Mouse (Mus musculus): ENCODE results near the gene Zfp319. TPM values are rescaled to one million over a fixed set of nuclear protein-coding genes. Genes with fewer than 3 reads are reported as not detected.
"Not testable (repeated sequence)": the region's sequence is repeated elsewhere in the genome, so short reads cannot be mapped to it uniquely, and the experiment has no call there.

The Zfp319 gene
- polyA plus RNA-seq (2015; fragmentation: Nextera tagmentation; extraction: Ambion mirVana) = 16.2 and 17.5 TPM in 2 replicates

GRCm38 (mm10) chr8:95331720-95332436 is at the start of gene Zfp319, which contains the start of gene Usb1:
Gene Zfp319 (minus strand): TSS chr8:95331950.
Gene Usb1 (plus strand): TSS chr8:95332284.
- H3K27me3 ChIP-seq (ENCODE audit: control insufficient read depth, insufficient read depth, low read depth, low read length) = no peaks in the 10 kb centered on the region
- H3K4me1 ChIP-seq (ENCODE audit: control insufficient read depth, insufficient read depth, low read length) = peaks cover 19% of the 10 kb centered on the region
- H3K4me2 ChIP-seq (ENCODE audit: low read length) = peak within 1 kb of the TSS; percentile 89
- peak; percentile 92 for ATAC-seq
- H3K9ac ChIP-seq (ENCODE audit: low read depth, low read length) = peak within 1 kb of the TSS; percentile 95
- H3K36me3 ChIP-seq (ENCODE audit: control insufficient read depth, insufficient read depth, low read length) = peaks cover 24% of the 10 kb centered on the region
- H3K4me3 ChIP-seq (ENCODE audit: low read depth, low read length) = peak within 1 kb of the TSS; percentile 79
- H3K27ac ChIP-seq (ENCODE audit: low read length) = peak within 1 kb of the TSS; percentile 94
- WGBS = under 1% methylated on average over 68 of the region's 80 CpGs
- H3K9me3 ChIP-seq (replicated peaks; ENCODE audit: control insufficient read depth, low read length, poor library complexity, severe bottlenecking) = no peaks in the 10 kb centered on the region

- Histone ChIP-seq H3K4me2 (ENCODE audit: low read length) (no peak overlapping the region), H3K36me3 (ENCODE audit: control insufficient read depth, insufficient read depth, low read length) (no peaks in the 10 kb centered on the region), H3K27me3 (ENCODE audit: control insufficient read depth, insufficient read depth, low read depth, low read length) (no peaks in the 10 kb centered on the region), H3K4me3 (ENCODE audit: low read depth, low read length) (no peak overlapping the region), H3K9ac (ENCODE audit: low read depth, low read length) (no peak overlapping the region), H3K27ac (ENCODE audit: low read length) (no peak overlapping the region), H3K4me1 (ENCODE audit: control insufficient read depth, insufficient read depth, low read length) (no peaks in the 10 kb centered on the region), H3K9me3 (replicated peaks; ENCODE audit: control insufficient read depth, low read length, poor library complexity, severe bottlenecking) (no peaks in the 10 kb centered on the region)
- no peak for ATAC-seq
Measured at GRCm38 (mm10) chr8:95380953-95381352, 49.2 kb upstream of the Zfp319 start.

GRCm38 (mm10) chr8:95378928-95379327 is 47.2 kb upstream of the Zfp319 start:
- not testable (repeated sequence) for H3K9ac ChIP-seq (ENCODE audit: low read depth, low read length); H3K27me3 ChIP-seq (ENCODE audit: control insufficient read depth, insufficient read depth, low read depth, low read length); H3K4me2 ChIP-seq (ENCODE audit: low read length); H3K9me3 ChIP-seq (replicated peaks; ENCODE audit: control insufficient read depth, low read length, poor library complexity, severe bottlenecking); H3K4me1 ChIP-seq (ENCODE audit: control insufficient read depth, insufficient read depth, low read length); H3K36me3 ChIP-seq (ENCODE audit: control insufficient read depth, insufficient read depth, low read length); H3K4me3 ChIP-seq (ENCODE audit: low read depth, low read length); ATAC-seq; H3K27ac ChIP-seq (ENCODE audit: low read length)
- 94% methylated on average over 11 of the region's 11 CpGs for WGBS

- 66% methylated on average over 7 of the region's 7 CpGs for WGBS
- Histone ChIP-seq H3K4me3 (ENCODE audit: low read depth, low read length) (no peak overlapping the region), H3K27ac (ENCODE audit: low read length) (no peak overlapping the region), H3K4me1 (ENCODE audit: control insufficient read depth, insufficient read depth, low read length) (no peaks in the 10 kb centered on the region), H3K9ac (ENCODE audit: low read depth, low read length) (no peak overlapping the region), H3K4me2 (ENCODE audit: low read length) (no peak overlapping the region), H3K9me3 (replicated peaks; ENCODE audit: control insufficient read depth, low read length, poor library complexity, severe bottlenecking) (no peaks in the 10 kb centered on the region), H3K27me3 (ENCODE audit: control insufficient read depth, insufficient read depth, low read depth, low read length) (no peaks in the 10 kb centered on the region), H3K36me3 (ENCODE audit: control insufficient read depth, insufficient read depth, low read length) (0 out of 2 replicates have a peak, but pooled peaks cover 2% of the 10 kb centered on the region)
- no peak for ATAC-seq
Measured at GRCm38 (mm10) chr8:95377863-95378291, 46.1 kb upstream of the Zfp319 start.

- Histone ChIP-seq H3K27me3 (ENCODE audit: control insufficient read depth, insufficient read depth, low read depth, low read length) (no peaks in the 10 kb centered on the region), H3K4me3 (ENCODE audit: low read depth, low read length) (no peak overlapping the region), H3K4me1 (ENCODE audit: control insufficient read depth, insufficient read depth, low read length) (no peaks in the 10 kb centered on the region), H3K9me3 (replicated peaks; ENCODE audit: control insufficient read depth, low read length, poor library complexity, severe bottlenecking) (no peaks in the 10 kb centered on the region), H3K36me3 (ENCODE audit: control insufficient read depth, insufficient read depth, low read length) (0 out of 2 replicates have a peak, but pooled peaks cover 2% of the 10 kb centered on the region), H3K27ac (ENCODE audit: low read length) (no peak overlapping the region), H3K9ac (ENCODE audit: low read depth, low read length) (no peak overlapping the region), H3K4me2 (ENCODE audit: low read length) (no peak overlapping the region)
- no peak for ATAC-seq
- 81% methylated on average over 4 of the region's 4 CpGs for WGBS
Measured at GRCm38 (mm10) chr8:95377101-95377500, 45.4 kb upstream of the Zfp319 start.

GRCm38 (mm10) chr8:95376309-95376999 is 44.7 kb upstream of the Zfp319 start:
- no peak overlapping the region for H3K27ac ChIP-seq (ENCODE audit: low read length)
- no peaks in the 10 kb centered on the region for H3K4me1 ChIP-seq (ENCODE audit: control insufficient read depth, insufficient read depth, low read length)
- 83% methylated on average over 12 of the region's 12 CpGs for WGBS
- ATAC-seq = no peak
- H3K9me3 ChIP-seq (replicated peaks; ENCODE audit: control insufficient read depth, low read length, poor library complexity, severe bottlenecking) = no peaks in the 10 kb centered on the region
- no peak overlapping the region for H3K9ac ChIP-seq (ENCODE audit: low read depth, low read length)
- no peak overlapping the region for H3K4me3 ChIP-seq (ENCODE audit: low read depth, low read length)
- H3K4me2 ChIP-seq (ENCODE audit: low read length) = no peak overlapping the region
- no peaks in the 10 kb centered on the region for H3K27me3 ChIP-seq (ENCODE audit: control insufficient read depth, insufficient read depth, low read depth, low read length)
- 0 out of 2 replicates have a peak, but pooled peaks cover 2% of the 10 kb centered on the region for H3K36me3 ChIP-seq (ENCODE audit: control insufficient read depth, insufficient read depth, low read length)

- Histone ChIP-seq H3K36me3 (ENCODE audit: control insufficient read depth, insufficient read depth, low read length) (peaks cover 4% of the 10 kb centered on the region; the same call in 1 of the 2 replicates), H3K4me1 (ENCODE audit: control insufficient read depth, insufficient read depth, low read length) (no peaks in the 10 kb centered on the region), H3K27me3 (ENCODE audit: control insufficient read depth, insufficient read depth, low read depth, low read length) (no peaks in the 10 kb centered on the region), H3K4me3 (ENCODE audit: low read depth, low read length) (no peak overlapping the region), H3K4me2 (ENCODE audit: low read length) (no peak overlapping the region), H3K9ac (ENCODE audit: low read depth, low read length) (no peak overlapping the region), H3K9me3 (replicated peaks; ENCODE audit: control insufficient read depth, low read length, poor library complexity, severe bottlenecking) (no peaks in the 10 kb centered on the region), H3K27ac (ENCODE audit: low read length) (peak overlapping the region; percentile 29; the same call in 1 of the 2 replicates)
- ATAC-seq = peak; percentile 54; the same call in 1 of the 2 replicates
- WGBS = 88% methylated on average over 7 of the region's 7 CpGs
Measured at GRCm38 (mm10) chr8:95375374-95375930, 43.7 kb upstream of the Zfp319 start.

GRCm38 (mm10) chr8:95374429-95374828 is 42.7 kb upstream of the Zfp319 start:
- no peak for ATAC-seq
- Histone ChIP-seq H3K9me3 (replicated peaks; ENCODE audit: control insufficient read depth, low read length, poor library complexity, severe bottlenecking) (no peaks in the 10 kb centered on the region), H3K4me3 (ENCODE audit: low read depth, low read length) (no peak overlapping the region), H3K9ac (ENCODE audit: low read depth, low read length) (no peak overlapping the region), H3K4me2 (ENCODE audit: low read length) (no peak overlapping the region), H3K4me1 (ENCODE audit: control insufficient read depth, insufficient read depth, low read length) (no peaks in the 10 kb centered on the region), H3K27ac (ENCODE audit: low read length) (no peak overlapping the region), H3K27me3 (ENCODE audit: control insufficient read depth, insufficient read depth, low read depth, low read length) (no peaks in the 10 kb centered on the region), H3K36me3 (ENCODE audit: control insufficient read depth, insufficient read depth, low read length) (peaks cover 4% of the 10 kb centered on the region)
- WGBS = 76% methylated on average over 3 of the region's 3 CpGs
